Mouse (Mus musculus) macrophage (primary cell): ENCODE data around the gene Ubb. TPM values are rescaled to one million over a fixed set of nuclear protein-coding genes. Genes with fewer than 3 reads are reported as not detected.

Source experiments
- H3K27ac ChIP-seq: fragments of 350-480 bp; formaldehyde crosslinking; 2 replicates; pipeline ENCODE4 v1.9.0; 2021
- H3K36me3 ChIP-seq: fragments of 350-480 bp; formaldehyde crosslinking; 2 replicates; pipeline ENCODE4 v1.9.0; 2021; ENCODE audit errors: inconsistent target
- H3K4me3 ChIP-seq: fragments of 350-480 bp; formaldehyde crosslinking; 2 replicates; pipeline ENCODE4 v1.9.0; 2021; ENCODE audit errors: inconsistent target
- H3K79me2 ChIP-seq: fragments of 350-480 bp; formaldehyde crosslinking; 2 replicates; pipeline ENCODE4 v1.9.0; 2021; ENCODE audit errors: inconsistent target
- WGBS: methylation state at CpG from one replicate; pipeline ENCODE4 v1.1.7; 2026; ENCODE audit warnings: inconsistent platforms; ENCODE audit not compliant: missing documents; 5-methylcytosine and 5-hydroxymethylcytosine counted together
- polyA plus RNA-seq: library from polyadenylated mRNA; stranded (reverse); fragments of 250-400 nt; gene quantifications from 3 replicates; pipeline ENCODE4 v1.2.4, GENCODE M21; 2018; ENCODE audit warnings: inconsistent platforms

Ubb gene
- polyA plus RNA-seq, 1 experiment from 2014 or later = 916 TPM

DNA sequence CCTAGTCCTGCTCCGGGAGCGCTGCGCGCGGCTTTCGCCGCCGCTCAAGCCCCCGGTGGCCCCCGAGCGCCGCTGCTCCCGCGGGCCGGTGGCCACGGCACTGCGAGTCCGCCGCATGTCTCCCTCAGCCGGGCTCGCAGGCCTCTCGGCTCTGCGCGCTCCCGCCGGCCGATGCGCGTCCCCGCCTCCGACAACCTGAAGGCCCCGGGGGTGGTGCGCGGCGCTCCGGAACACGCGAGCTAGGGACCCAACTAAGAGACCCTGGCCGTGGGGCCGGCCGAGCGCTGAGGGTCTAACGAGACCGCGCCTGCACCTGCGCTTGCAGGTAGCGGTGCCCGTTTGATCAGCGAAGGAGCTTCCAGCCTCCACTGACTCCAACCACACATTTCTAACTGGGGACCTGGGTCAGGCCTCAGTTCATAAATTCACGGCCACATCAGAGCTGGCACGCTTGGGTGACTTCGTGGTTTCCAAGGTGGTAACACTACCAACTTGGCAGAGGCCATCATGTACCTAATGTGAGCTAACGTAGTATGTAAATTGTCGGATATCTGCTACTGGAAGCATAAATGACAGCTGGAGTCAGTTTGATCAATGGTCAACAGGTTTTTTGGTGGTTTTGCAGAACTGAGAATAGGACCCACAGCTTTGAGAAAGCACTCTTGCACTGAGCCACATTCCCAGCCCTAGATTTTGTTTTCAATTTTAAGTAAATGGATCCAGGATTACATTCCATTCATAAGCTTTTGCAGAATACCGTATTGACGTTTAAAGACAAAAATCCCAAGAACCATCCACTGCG is 11.7 kb upstream of the Ubb start, which contains the start of gene Cenpv:
Gene Cenpv (minus strand): TSS at position 173 of the 802 bp plus-strand sequence.
- Histone ChIP-seq H3K36me3 (no peaks in the 10 kb centered on the region), H3K27ac (no peak within 1 kb of the TSS), H3K4me3 (peak within 1 kb of the TSS; percentile 44), H3K79me2 (no peaks in the 10 kb centered on the region)
- 9% methylated on average over 53 of the region's 57 CpGs for WGBS

DNA sequence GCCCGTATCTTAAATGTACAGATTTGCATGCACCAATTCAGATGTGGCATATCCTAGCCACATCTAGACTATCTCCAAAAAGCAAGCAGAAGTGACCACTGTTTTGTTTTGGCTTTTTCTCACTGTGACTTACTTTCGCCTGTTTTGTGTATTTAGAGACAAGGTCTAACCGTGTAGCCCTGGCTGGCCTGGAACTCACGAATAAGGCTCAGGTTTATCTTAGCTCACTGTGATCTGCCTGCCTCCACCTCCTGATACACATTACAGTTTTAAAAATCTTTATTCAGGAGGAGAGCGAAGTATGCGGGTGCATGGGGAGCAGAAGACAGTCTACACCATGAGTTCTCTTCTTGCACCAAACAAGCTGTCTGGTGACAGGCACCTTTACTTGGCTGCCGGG is 10.8 kb upstream of the Ubb start:
- Histone ChIP-seq H3K36me3 (no peaks in the 10 kb centered on the region), H3K27ac (no peak overlapping the region), H3K79me2 (no peaks in the 10 kb centered on the region), H3K4me3 (no peak overlapping the region)
- 94% methylated on average over 7 of the region's 7 CpGs for WGBS

DNA sequence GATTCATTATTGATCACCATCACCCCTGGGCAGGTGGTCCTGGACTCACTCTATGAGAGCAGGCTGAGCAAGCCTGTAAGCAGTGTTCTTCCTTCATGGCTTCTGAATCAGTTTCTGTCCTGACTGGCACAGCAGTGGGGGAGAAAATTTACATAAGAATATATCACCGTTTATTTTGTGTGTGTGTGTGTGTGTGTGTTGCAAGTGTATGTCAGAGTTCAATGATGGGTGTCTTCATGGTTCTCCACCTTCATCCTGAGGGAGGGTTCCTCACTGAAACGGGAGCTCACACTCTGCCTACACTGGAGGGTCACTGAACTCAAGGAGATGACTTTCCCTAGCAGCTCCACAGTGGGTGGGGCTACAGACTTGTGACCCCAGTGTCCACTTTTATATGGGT is 10.0 kb upstream of the Ubb start:
- Histone ChIP-seq H3K4me3 (no peak overlapping the region), H3K79me2 (no peaks in the 10 kb centered on the region), H3K27ac (no peak overlapping the region), H3K36me3 (no peaks in the 10 kb centered on the region)
- WGBS = 63% methylated on average over 1 of the region's 2 CpGs

DNA sequence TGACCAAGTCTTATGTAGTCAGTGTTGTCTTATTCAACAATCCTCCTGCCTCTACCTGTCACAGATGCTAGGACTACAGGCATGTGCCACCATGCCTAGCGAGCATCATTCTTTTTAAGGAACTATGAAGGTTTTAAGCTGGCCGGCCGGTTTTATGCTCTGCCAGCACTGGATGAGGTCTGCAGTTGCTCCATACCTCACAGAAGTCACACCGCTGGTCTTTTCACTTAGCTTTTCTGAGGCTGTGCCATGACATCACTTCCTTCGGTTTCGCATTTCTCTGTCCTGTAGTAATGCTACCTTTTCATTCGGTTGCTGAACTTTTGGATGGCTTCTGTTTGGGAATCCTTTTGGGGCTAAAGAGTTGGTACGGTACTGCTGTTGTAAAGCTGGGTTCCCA is 9.4 kb upstream of the Ubb start:
- H3K4me3 ChIP-seq = no peak overlapping the region
- H3K79me2 ChIP-seq = no peaks in the 10 kb centered on the region
- 71% methylated on average over 8 of the region's 8 CpGs for WGBS
- no peaks in the 10 kb centered on the region for H3K36me3 ChIP-seq
- H3K27ac ChIP-seq = no peak overlapping the region

DNA sequence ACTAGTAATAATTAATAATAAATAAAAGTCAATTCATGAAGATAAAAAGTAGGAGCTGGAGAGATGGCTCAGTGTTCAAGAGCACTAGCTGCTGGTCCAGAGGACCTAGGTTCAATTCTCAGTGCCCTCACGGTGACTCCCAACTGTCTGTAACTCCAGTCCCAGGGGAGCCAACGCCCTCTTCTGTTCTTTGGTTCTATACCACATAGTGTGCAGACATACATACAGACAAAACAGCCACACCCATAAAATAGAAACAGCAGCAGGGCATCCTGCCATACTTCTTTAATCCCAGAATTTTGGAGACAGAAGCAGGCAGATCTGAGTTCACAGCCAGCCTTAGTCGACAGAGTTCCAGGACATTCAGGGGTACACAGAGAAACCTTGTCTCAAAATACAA is 7.0 kb upstream of the Ubb start:
- H3K79me2 ChIP-seq = no peaks in the 10 kb centered on the region
- H3K36me3 ChIP-seq = no peaks in the 10 kb centered on the region
- no peak overlapping the region for H3K27ac ChIP-seq
- no peak overlapping the region for H3K4me3 ChIP-seq
- WGBS = 90% methylated on average over 3 of the region's 3 CpGs

DNA sequence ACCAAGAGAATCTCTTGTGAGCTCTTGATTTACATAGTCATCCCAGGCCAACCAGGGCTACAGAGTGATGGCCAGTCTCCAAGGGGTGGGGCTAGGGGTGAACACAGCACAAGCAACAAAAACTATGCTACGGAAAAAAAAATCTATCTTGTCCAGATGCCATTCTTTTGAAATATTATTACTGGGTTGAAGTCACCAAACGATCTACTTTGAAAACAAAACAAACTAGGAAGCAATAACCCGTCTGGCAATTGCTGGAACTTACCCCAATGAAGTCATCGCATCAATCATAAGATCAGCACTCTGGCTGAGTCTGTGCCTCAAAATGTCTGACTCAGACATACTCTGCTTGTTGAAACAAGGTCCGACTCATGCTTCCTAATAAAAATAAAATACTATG is 1.2 kb upstream of the Ubb start:
- Histone ChIP-seq H3K27ac (peak overlapping the region; percentile 100), H3K36me3 (peaks cover 12% of the 10 kb centered on the region; the same call in 1 of the 2 replicates), H3K4me3 (peak overlapping the region; percentile 73), H3K79me2 (peaks cover 31% of the 10 kb centered on the region)
- WGBS = 0% methylated on average over 5 of the region's 5 CpGs

DNA sequence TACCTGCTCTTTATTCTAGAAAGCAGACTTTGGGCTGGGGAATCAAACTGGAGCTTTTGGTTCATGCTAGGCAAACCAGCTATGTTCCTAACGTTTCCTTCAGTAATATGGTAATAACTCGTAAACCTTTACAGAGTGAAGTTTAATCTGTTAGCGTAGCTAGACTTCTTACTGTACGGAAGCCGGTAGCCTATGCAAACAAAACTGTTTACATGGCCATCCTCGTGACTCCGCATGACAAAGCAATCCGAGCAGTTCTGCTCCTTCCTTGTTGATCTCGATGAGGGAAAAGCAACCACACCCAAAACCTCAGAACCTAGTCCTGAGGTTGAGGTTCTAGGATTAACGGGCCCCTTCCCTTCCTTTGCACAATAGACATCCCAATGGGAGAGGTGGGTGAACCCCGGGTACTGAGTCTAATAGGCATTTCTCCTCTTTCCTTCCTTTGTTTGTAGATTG is 715 bp upstream of the Ubb start:
- WGBS = 3% methylated on average over 11 of the region's 11 CpGs
- Histone ChIP-seq H3K79me2 (peaks cover 31% of the 10 kb centered on the region), H3K36me3 (peaks cover 12% of the 10 kb centered on the region; the same call in 1 of the 2 replicates), H3K27ac (peak overlapping the region; percentile 100), H3K4me3 (peak overlapping the region; percentile 73)

DNA sequence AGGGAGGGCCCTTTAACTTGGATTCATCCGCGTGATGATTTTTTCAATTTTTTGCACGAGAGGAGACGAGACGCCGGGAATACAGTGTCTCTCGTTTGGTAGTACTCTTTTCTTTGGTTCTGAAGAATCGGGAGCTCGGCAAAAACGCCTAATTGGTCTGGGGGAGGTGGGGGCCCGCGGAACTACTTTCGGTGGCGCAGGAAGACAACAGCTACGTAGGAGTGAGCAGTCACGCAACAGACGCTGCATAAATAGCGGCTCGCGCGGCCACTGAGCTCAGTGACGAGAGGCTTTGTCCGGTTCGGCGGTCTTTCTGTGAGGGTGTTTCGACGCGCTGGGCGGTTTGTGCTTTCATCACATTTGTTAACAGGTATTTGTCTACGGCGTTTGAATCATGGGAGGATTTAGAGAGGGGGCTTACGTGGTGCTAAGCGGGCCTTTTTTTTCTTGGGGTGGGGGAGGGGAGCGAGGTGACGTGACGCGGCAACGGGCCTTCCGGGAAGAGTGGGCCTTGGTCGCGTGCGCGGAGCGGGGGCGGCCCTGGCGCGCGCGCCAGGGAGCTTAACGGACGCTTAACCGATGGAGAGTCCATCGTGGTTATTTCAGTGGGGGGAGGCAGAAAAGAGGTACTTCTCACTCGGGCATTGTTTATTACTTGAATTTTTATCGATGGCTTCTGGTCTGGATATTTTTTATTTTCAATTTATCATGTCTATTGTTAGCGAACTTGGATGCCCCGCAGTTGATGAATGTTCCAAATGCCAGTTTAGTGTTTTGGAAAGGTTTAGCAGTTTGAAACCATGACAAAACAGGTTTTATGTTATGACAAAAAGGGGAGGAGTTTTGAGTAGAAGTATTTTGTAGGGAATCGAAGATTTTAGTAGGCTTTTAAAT is 502 bp downstream of the Ubb start:
- Histone ChIP-seq H3K36me3 (peaks cover 12% of the 10 kb centered on the region; the same call in 1 of the 2 replicates), H3K27ac (peak overlapping the region; percentile 100), H3K4me3 (peak overlapping the region; percentile 73), H3K79me2 (peaks cover 31% of the 10 kb centered on the region)
- WGBS = under 1% methylated on average over 56 of the region's 58 CpGs

DNA sequence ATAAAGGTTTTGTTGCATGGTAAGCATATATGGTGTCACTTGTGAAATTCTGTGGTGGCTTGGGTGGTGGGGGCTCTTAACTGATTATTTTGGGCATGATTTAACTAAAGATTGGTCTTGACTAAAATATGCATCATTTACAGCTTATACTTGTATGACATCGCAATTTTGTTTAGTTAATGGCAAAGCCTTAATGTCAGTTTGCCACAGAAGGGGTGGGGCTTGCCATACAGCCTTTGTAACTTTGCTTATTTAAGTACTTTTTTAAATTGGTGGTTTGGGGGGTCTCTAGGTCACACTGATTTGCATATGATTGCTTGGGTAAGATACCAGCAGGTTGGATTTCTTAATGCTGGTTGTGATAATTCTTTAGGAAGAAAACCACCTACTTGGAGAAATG is 2.2 kb downstream of the Ubb start:
- H3K4me3 ChIP-seq = peak overlapping the region; percentile 71
- peak overlapping the region; percentile 19; the same call in 1 of the 2 replicates for H3K27ac ChIP-seq
- H3K36me3 ChIP-seq = peaks cover 12% of the 10 kb centered on the region; the same call in 1 of the 2 replicates
- WGBS = 0% methylated on average over 1 of the region's 1 CpGs
- peaks cover 31% of the 10 kb centered on the region for H3K79me2 ChIP-seq

DNA sequence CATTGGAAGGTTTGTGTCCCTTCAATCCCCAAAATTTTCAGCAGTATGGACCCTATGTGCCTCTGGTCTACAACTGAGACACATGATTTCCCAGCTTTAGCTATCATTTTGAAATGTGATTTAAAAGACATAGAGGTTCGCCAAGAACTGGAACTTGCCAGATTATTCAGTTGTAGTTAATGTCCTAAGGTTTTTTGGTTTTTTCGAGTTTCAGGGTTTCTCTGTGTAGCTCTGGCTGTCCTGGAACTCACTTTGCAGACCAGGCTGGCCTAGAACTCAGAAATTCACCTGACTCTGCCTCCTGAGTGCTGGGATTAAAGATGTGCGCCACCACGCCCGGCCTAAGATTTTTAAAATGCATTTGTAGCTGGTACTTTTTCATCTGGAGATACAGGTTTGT is 2.7 kb downstream of the Ubb start:
- H3K36me3 ChIP-seq = peaks cover 12% of the 10 kb centered on the region; the same call in 1 of the 2 replicates
- peaks cover 31% of the 10 kb centered on the region for H3K79me2 ChIP-seq
- H3K4me3 ChIP-seq = peak overlapping the region; percentile 71
- WGBS = 54% methylated on average over 5 of the region's 5 CpGs
- 0 out of 2 replicates have a peak overlapping the region, but pooled peaks have one; percentile 19 for H3K27ac ChIP-seq

DNA sequence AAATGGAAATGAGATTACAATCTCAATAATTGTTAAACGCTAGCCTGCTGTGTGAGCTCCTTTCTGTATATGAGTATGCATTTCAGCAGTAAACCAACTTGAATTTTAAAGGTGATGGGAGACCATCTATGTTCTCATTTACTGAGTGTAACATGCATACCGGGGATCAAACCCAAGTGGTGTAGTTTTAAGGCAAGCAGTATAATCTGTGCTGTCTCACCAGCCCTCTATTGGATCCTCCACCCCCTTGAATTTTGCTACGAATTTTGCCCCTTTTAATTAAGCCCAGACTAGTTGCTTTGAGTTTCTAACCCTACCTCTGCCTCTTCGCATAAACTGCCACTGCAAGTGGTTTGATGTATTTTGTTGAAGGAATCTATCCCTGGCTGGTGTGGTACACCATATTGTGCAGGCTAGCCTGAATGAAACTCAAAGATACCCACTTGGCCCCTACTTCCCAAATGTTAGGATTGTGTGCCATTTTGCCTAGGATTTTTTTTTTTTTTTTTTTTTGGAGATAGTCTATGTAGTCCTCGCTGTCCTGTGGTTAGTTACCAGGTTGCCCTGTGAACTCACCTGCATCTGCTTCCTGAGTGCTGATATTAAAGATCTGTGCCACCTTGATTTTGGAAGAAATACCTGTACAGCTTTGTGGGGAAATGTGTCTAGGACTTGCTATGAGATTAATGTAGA is 3.3 kb downstream of the Ubb start:
- Histone ChIP-seq H3K79me2 (peaks cover 31% of the 10 kb centered on the region), H3K36me3 (peaks cover 12% of the 10 kb centered on the region; the same call in 1 of the 2 replicates), H3K27ac (no peak overlapping the region), H3K4me3 (peak overlapping the region; percentile 71)
- 59% methylated on average over 5 of the region's 5 CpGs for WGBS

DNA sequence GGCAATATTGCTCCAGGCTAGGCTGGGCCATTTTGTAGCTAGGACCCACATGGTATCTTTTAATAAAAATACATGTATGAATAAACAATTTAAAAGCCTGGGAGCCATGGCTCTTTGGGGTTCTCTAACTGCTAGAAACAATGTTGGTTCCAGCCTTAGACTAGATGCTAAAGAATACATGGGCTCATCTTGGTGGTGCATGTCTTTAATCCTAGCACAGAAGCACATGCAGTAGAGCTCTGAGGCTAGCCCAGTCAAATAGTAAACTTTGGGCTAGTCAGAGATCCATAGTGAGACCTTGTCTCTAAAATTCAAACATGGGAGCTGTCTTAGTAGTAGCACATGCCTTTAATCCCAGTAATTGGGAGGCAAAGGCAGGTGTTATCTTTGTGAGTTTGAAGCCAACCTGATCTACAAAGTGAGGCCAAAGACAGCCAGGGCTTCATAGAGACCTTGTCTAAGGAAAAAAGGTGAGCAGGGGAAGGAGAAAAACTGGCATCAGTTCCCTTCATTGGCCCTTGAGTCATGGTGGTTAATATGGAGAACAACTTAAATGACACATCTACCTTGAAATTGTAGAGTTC is 4.1 kb downstream of the Ubb start:
- H3K79me2 ChIP-seq = peaks cover 31% of the 10 kb centered on the region
- no peak overlapping the region for H3K27ac ChIP-seq
- H3K36me3 ChIP-seq = peaks cover 12% of the 10 kb centered on the region; the same call in 1 of the 2 replicates
- peak overlapping the region; percentile 71; the same call in 1 of the 2 replicates for H3K4me3 ChIP-seq

DNA sequence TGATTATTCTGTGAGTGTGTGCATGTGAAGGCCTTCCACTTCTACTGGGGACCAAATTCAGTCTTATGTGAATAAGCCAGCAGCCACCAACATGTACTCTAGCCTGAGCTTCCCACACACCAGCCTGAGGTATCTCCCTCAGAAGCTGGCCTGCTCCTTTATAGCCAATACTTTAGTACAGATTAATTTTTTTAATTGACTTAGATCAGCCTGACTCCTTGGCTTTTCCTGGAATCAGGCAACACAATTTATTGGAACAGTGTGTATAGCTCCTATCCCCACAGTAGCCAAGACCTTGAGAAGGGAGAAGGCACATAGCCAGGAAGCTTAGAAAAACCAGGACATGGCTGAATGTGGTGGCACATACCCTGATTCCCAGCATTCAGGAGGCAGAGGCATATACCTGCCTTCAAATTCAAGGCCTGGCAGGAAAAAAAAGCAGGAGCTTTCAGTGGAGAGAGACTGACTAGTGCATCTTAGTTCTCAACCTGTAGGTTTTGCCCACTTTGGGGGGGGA is 5.0 kb downstream of the Ubb start:
- no peak overlapping the region for H3K27ac ChIP-seq
- H3K4me3 ChIP-seq = no peak overlapping the region
- H3K79me2 ChIP-seq = peaks cover 31% of the 10 kb centered on the region
- H3K36me3 ChIP-seq = peaks cover 12% of the 10 kb centered on the region; the same call in 1 of the 2 replicates

DNA sequence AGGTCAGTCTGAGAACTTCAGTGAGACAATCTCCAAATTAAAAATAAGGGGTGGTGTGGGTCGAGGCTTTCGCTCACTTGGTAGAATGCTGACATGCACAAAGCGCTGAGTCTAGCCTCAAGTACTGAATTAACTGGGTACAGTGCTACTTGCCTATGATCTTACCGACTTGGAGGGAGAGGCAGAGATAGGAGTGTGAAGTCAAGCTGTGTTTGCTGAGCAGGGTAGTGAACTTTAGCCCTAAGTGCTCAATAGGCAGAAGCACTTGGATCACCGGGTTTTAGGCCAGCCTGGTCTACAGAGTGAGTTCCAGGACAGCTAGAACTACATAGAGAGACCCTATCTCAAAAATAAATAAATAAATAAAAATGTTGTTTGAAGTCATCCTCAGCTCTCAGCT is 6.2 kb downstream of the Ubb start:
- peaks cover 12% of the 10 kb centered on the region; the same call in 1 of the 2 replicates for H3K36me3 ChIP-seq
- no peak overlapping the region for H3K4me3 ChIP-seq
- WGBS = 90% methylated on average over 5 of the region's 5 CpGs
- H3K79me2 ChIP-seq = peaks cover 22% of the 10 kb centered on the region
- no peak overlapping the region for H3K27ac ChIP-seq
